Mouse (Mus musculus) embryo, embryonic 11.5 days (tissue): ENCODE results near the gene Nrg4.
"Not testable (repeated sequence)": the region's sequence is repeated elsewhere in the genome, so short reads cannot be mapped to it uniquely, and the experiment has no call there.

Experiments
- DNase-seq: peaks from one replicate; pipeline ENCODE4 v3.0.0-alpha.2; 2012; ENCODE audit warnings: low read depth, low spot score

Gene Nrg4

GRCm38 (mm10) chr9:55252097-55252496, 74.5 kb downstream of the Nrg4 start:
- not testable (repeated sequence) for DNase-seq

GRCm38 (mm10) chr9:55250595-55251247, 75.9 kb downstream of the Nrg4 start:
- DNase-seq = no peak

GRCm38 (mm10) chr9:55248465-55248864, 78.2 kb downstream of the Nrg4 start:
- no peak for DNase-seq

- no peak for DNase-seq
Measured at GRCm38 (mm10) chr9:55246918-55247317, 79.7 kb downstream of the Nrg4 start.

GRCm38 (mm10) chr9:55246440-55246839, 80.2 kb downstream of the Nrg4 start:
- no peak for DNase-seq

GRCm38 (mm10) chr9:55245057-55245750, 81.4 kb downstream of the Nrg4 start:
- not testable (repeated sequence) for DNase-seq

- DNase-seq = no peak
Measured at GRCm38 (mm10) chr9:55244079-55244478, 82.6 kb downstream of the Nrg4 start.

- DNase-seq = no peak
Measured at GRCm38 (mm10) chr9:55243280-55243679, 83.4 kb downstream of the Nrg4 start.

GRCm38 (mm10) chr9:55241863-55242685, 84.6 kb downstream of the Nrg4 start:
- DNase-seq = no peak

- DNase-seq = no peak
Measured at GRCm38 (mm10) chr9:55240852-55241251, 85.8 kb downstream of the Nrg4 start.

GRCm38 (mm10) chr9:55236235-55237165, 90.1 kb downstream of the Nrg4 start:
- DNase-seq = no peak

- DNase-seq = not testable (repeated sequence)
Measured at GRCm38 (mm10) chr9:55233076-55233475, 93.6 kb downstream of the Nrg4 start.

- DNase-seq = no peak
Measured at GRCm38 (mm10) chr9:55232586-55232985, 94.1 kb downstream of the Nrg4 start.

GRCm38 (mm10) chr9:55232110-55232509, 94.5 kb downstream of the Nrg4 start:
- no peak for DNase-seq

- DNase-seq = no peak
Measured at GRCm38 (mm10) chr9:55231544-55231943, 95.1 kb downstream of the Nrg4 start.

GRCm38 (mm10) chr9:55229010-55229409, 97.6 kb downstream of the Nrg4 start:
- no peak for DNase-seq

- DNase-seq = no peak
Measured at GRCm38 (mm10) chr9:55228149-55228548, 98.5 kb downstream of the Nrg4 start.

GRCm38 (mm10) chr9:55226251-55226650, 100.4 kb downstream of the Nrg4 start:
- no peak for DNase-seq

GRCm38 (mm10) chr9:55225165-55225737, 101.4 kb downstream of the Nrg4 start:
- DNase-seq = no peak

GRCm38 (mm10) chr9:55217381-55217780, 109.3 kb downstream of the Nrg4 start:
- DNase-seq = no peak

GRCm38 (mm10) chr9:55216078-55216477, 110.6 kb downstream of the Nrg4 start:
- DNase-seq = no peak
